Mouse (Mus musculus) G1E (cell line): ENCODE results near the gene Lmcd1.

Experiments
- CTCF ChIP-seq: IDR thresholded peaks from 2 replicates; pipeline ENCODE4 v1.5.1; 2012; ENCODE audit warnings: low read depth, low read length, inconsistent platforms, mixed read lengths
- GATA1 ChIP-seq: IDR thresholded peaks from 2 replicates; pipeline ENCODE4 v1.6.1; 2012; ENCODE audit warnings: borderline replicate concordance, low read length, inconsistent platforms, mixed read lengths
- GATA2 ChIP-seq: IDR thresholded peaks from 2 replicates; pipeline ENCODE4 v1.6.1; 2012; ENCODE audit warnings: low read depth, low read length, inconsistent platforms, borderline replicate concordance
- POLR2AphosphoS5 ChIP-seq: IDR thresholded peaks from 2 replicates; pipeline ENCODE4 v1.6.1; 2012; ENCODE audit warnings: low read depth, low read length, inconsistent platforms; ENCODE audit not compliant: insufficient replicate concordance
- TAL1 ChIP-seq: conservative IDR thresholded peaks from 2 replicates; pipeline ENCODE4 v1.6.1; 2012; ENCODE audit warnings: low read depth, low read length, inconsistent platforms, mixed read lengths

GRCm38 (mm10) chr6:112350452-112350851 lies 76.9 kb downstream of the Lmcd1 start:
- TF ChIP-seq CTCF = no peak
- no peak for TF ChIP-seq POLR2AphosphoS5
- no peak for TF ChIP-seq TAL1
- no peak for TF ChIP-seq GATA2
- TF ChIP-seq GATA1 = no peak
